Mouse (Mus musculus) hindbrain, embryonic 16.5 days (tissue): ENCODE data around the gene Slc22a12. TPM values are rescaled to one million over a fixed set of nuclear protein-coding genes. Genes with fewer than 3 reads are reported as not detected.

ENCODE experiments used
- ATAC-seq: fragments of 200-750 bp; cut with Nextera tagmentation; 2 replicates; pipeline ENCODE4 v1.8.0; 2017; ENCODE audit warnings: moderate TSS enrichment, moderate library complexity
- H3K27ac ChIP-seq: fragments of 300-500 bp; sonication (generic); 2 replicates; pipeline ENCODE4 v1.5.1; 2014; ENCODE audit warnings: low read depth, mild to moderate bottlenecking, control low read depth, low read length, moderate library complexity
- H3K27me3 ChIP-seq: fragments of 300-500 bp; sonication (generic); replicated peaks from 2 replicates; pipeline ENCODE4 v1.6.1; 2014; ENCODE audit warnings: low read length; ENCODE audit not compliant: control insufficient read depth, insufficient read depth
- H3K36me3 ChIP-seq: fragments of 300-500 bp; sonication (generic); 2 replicates; pipeline ENCODE4 v1.6.1; 2014; ENCODE audit warnings: mild to moderate bottlenecking, low read length, moderate library complexity, mixed read lengths; ENCODE audit not compliant: control insufficient read depth, insufficient read depth
- H3K4me1 ChIP-seq: fragments of 300-500 bp; sonication (generic); 2 replicates; pipeline ENCODE4 v1.6.1; 2014; ENCODE audit warnings: low read depth, low read length; ENCODE audit not compliant: control insufficient read depth, insufficient read depth
- H3K4me2 ChIP-seq: fragments of 300-500 bp; sonication (generic); 2 replicates; pipeline ENCODE4 v1.6.1; 2014; ENCODE audit warnings: mild to moderate bottlenecking, low read length, control low read depth, moderate library complexity
- H3K4me3 ChIP-seq: fragments of 300-500 bp; sonication (generic); 2 replicates; pipeline ENCODE4 v1.5.1; 2014; ENCODE audit warnings: mild to moderate bottlenecking, low read length, control low read depth, moderate library complexity
- H3K9ac ChIP-seq: fragments of 300-500 bp; sonication (generic); 2 replicates; pipeline ENCODE4 v1.6.1; 2014; ENCODE audit warnings: low read depth, mild to moderate bottlenecking, control low read depth, low read length, moderate library complexity
- H3K9me3 ChIP-seq: fragments of 300-500 bp; sonication (generic); 2 replicates; pipeline ENCODE4 v1.6.1; 2014; ENCODE audit warnings: mild to moderate bottlenecking, low read length, moderate library complexity; ENCODE audit not compliant: control insufficient read depth
- WGBS: fragments of 180-500 bp; shearing (Covaris S2); extraction: QIAGEN DNeasy Blood & Tissue Kit; methylation state at CpG from one replicate; pipeline ENCODE4 v1.1.7; 2014; 5-methylcytosine and 5-hydroxymethylcytosine counted together
- polyA plus RNA-seq: library from polyadenylated mRNA; unstranded; fragments of >200 nt; fragmentation: Nextera tagmentation; extraction: Ambion mirVana; gene quantifications from 2 replicates; pipeline ENCODE4 v1.2.1, GENCODE M21; 2015

The Slc22a12 gene
- polyA plus RNA-seq, 1 experiment from 2014 or later, result not detected

DNA sequence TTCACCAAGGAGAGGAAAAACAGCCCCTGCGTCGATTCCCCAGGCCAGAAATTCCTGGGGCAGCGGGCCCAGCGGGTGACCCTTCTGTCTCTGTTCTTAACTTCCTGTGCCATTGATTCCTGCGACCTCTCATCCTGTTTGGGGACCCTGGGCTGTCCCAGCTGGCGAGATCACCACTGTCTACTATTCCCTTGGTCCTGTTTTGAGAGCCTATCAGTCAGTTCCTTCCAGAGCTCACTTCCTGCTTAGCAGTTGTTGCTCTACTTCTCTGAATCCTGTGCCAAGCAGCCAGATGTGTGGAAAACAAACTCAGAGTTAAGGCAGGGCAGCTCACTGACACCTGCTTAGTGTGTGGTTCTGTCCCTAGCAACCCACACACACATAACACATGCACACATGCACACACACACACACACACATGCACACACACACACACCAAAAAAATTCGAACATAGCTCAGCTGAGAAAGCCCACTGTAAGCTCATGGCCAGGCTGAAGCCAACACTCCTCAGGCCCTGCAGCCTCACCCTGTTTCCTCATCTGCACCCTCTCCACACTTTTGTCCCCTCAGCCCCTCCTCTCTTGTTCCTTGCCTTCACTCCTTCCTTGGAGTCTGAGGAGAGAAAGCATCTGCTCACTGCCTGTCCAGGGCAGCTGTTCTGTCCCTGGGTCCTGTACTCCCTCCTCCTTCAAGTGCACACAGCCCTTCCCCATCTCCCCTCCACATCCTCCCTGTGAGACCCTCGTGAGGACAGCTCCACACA is 11.2 kb upstream of the Slc22a12 start:
- no peak overlapping the region for H3K9ac ChIP-seq
- H3K4me2 ChIP-seq, result no peak overlapping the region
- H3K27ac ChIP-seq, result no peak overlapping the region; the same call in 1 of the 2 replicates
- H3K9me3 ChIP-seq, result no peaks in the 10 kb centered on the region
- H3K4me3 ChIP-seq, result no peak overlapping the region
- H3K36me3 ChIP-seq, result no peaks in the 10 kb centered on the region
- H3K4me1 ChIP-seq, result peaks cover 3% of the 10 kb centered on the region
- 34% methylated on average over 8 of the region's 8 CpGs for WGBS
- H3K27me3 ChIP-seq, result no peaks in the 10 kb centered on the region
- ATAC-seq, result no peak

DNA sequence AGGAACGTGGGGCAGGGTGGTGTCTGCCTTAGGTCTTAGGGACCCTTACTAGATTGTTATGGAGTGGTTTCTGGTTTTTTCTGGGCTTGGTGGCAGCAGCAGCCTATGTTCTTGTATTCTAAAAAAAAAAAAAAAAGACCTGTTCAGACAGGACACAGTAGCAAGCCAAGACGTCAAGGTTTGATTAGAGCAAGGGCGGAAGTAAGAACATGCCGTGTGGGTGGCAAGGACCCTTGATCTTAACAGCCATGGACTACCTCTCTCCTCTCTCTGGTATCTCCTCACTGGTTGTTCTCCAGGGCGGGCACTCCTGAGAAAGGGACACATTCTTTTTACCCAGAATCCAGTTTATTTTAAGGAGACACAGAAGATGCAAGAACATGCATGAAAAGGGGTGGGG is 10.3 kb upstream of the Slc22a12 start:
- Histone ChIP-seq H3K9me3 (no peaks in the 10 kb centered on the region), H3K36me3 (no peaks in the 10 kb centered on the region), H3K4me3 (no peak overlapping the region), H3K9ac (no peak overlapping the region), H3K4me2 (no peak overlapping the region), H3K4me1 (peaks cover 7% of the 10 kb centered on the region), H3K27me3 (no peaks in the 10 kb centered on the region), H3K27ac (no peak overlapping the region)
- ATAC-seq, result no peak
- WGBS, result 81% methylated on average over 5 of the region's 5 CpGs

DNA sequence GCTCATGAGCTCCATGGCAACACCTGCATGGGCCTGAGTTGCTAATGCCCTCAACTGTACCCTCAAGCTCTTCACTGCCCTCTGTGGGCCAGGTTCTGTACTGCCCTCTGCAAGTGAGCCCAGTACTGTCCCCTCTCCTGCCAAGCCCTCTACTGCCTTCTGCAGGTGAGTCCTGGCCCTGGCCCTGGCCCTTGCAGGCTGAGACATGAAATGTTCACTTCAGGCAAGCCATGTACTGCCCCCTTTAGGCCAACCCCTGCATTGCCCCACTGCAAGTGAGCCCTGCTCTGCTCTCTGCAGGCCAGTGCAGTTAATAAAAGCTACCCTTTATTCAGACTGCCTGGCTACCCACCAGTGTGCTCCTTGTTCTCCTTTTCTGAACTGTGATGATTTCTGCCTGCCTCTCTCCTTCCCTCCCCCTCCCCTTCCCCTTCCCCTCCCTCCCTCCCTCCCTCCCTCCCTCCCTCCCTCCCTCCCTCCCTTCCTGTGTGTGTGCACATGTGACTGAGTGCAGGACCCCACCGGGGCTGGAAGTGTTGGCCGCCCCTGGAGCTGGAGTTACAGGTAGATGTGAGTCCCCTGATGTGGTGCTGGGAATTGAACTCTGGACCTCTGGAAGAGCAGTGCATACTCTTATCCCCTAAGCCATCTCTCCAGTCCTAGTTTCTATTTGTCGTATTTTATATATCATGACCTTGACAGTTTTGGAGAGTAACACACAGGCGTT is 9.6 kb upstream of the Slc22a12 start:
- peak; percentile 46; the same call in 1 of the 2 replicates for ATAC-seq
- no peak overlapping the region for H3K4me3 ChIP-seq
- 88% methylated on average over 4 of the region's 4 CpGs for WGBS
- no peaks in the 10 kb centered on the region for H3K36me3 ChIP-seq
- H3K27ac ChIP-seq, result no peak overlapping the region
- no peaks in the 10 kb centered on the region for H3K27me3 ChIP-seq
- H3K9ac ChIP-seq, result no peak overlapping the region
- no peaks in the 10 kb centered on the region for H3K9me3 ChIP-seq
- H3K4me1 ChIP-seq, result peaks cover 8% of the 10 kb centered on the region
- H3K4me2 ChIP-seq, result no peak overlapping the region

DNA sequence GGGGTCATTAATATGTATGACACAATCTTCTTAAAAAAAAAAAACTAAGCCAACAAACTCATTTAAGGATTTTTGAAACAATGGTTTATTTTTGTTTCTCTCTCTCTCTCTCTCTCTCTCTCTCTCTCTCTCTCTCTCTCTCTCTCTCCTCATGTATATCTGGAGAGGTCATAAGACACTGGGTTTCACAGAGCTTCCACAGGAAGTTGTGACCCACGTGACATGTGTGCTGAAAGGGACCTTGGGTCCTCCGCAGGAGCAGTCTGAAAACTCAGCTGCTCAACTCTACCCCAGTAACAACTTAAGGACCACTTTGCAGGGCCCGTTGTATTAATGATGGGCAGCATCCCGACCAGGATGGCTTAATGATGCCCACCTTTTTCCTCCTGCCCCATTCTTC is 8.4 kb upstream of the Slc22a12 start:
- no peak for ATAC-seq
- H3K36me3 ChIP-seq, result no peaks in the 10 kb centered on the region
- no peaks in the 10 kb centered on the region for H3K27me3 ChIP-seq
- no peak overlapping the region for H3K9ac ChIP-seq
- no peak overlapping the region for H3K4me2 ChIP-seq
- WGBS, result 86% methylated on average over 4 of the region's 4 CpGs
- H3K4me3 ChIP-seq, result no peak overlapping the region
- no peak overlapping the region for H3K27ac ChIP-seq
- H3K9me3 ChIP-seq, result no peaks in the 10 kb centered on the region
- H3K4me1 ChIP-seq, result peaks cover 8% of the 10 kb centered on the region

DNA sequence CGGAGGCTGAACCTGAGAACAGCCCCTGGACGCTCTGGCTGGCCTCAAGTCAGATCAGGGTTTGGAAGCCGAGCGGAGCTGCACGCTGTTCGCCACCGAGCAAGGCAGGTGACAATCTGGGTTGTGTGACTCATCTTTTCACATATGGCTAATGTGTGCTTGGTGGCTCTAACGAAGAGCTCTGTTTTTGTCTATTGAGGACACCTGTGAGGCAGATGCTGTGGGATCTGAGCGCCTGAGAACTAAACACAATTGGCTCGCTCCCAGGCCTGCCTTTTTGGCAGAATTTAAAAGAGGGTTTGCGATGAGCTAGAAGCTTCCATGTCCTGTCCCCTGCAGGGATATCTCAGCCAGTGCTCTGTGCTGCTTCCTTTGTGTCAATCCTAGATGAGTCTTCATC is 6.7 kb upstream of the Slc22a12 start:
- Histone ChIP-seq H3K27me3 (no peaks in the 10 kb centered on the region), H3K27ac (no peak overlapping the region; the same call in 1 of the 2 replicates), H3K4me2 (no peak overlapping the region), H3K36me3 (no peaks in the 10 kb centered on the region), H3K9ac (no peak overlapping the region), H3K4me1 (peaks cover 8% of the 10 kb centered on the region), H3K9me3 (no peaks in the 10 kb centered on the region), H3K4me3 (no peak overlapping the region)
- ATAC-seq, result no peak
- 66% methylated on average over 11 of the region's 11 CpGs for WGBS

DNA sequence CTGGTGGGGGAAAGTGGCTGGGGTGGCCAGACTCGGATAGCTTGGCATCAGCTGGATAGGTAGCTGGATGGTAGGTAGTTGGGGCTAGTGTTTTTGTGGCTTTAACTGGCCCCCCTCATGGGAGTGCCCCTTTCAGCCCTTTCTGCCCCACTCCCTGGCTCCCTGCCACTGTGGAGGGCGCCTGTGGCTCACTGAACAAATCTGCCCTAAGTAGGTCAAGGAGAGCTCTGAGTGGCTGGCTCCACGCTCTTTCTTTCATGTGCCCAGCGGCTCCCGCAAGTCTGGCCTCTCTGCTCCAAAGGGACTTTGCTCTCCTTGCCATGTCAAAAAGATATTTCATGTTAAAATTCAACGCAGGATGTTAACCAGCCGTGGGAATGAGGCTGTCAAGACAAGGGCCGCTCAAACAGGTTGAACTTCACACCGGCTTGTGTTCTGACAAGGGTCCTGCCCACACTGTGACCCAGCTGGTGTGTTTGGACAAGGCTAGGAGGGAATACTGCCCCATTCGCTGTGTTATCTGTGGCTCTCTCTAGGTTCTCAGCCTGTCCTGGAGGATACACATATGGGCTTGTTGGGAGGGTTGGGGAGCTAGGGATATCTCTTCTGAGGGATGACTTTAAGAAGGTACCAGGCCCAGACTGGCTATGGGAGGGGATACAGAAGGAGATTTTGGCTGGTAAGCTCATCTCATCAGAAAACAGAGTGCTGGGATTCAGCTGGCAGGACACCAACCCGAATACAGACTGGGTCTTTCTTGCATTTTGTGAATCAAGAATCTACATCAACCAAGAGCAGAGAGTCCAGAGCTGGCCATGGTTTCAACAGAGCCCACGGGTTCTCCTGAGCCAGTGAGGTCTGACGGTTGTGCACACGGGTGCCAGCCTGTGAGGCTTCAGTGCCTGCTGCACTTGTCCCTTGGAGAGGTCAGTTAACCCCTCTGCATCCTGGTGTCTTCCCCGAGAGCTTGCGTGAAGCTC is 5.9 kb upstream of the Slc22a12 start:
- no peak overlapping the region for H3K4me2 ChIP-seq
- H3K4me1 ChIP-seq, result peaks cover 8% of the 10 kb centered on the region
- H3K4me3 ChIP-seq, result no peak overlapping the region
- H3K27me3 ChIP-seq, result no peaks in the 10 kb centered on the region
- H3K27ac ChIP-seq, result peak overlapping the region; percentile 14; the same call in 1 of the 2 replicates
- H3K36me3 ChIP-seq, result no peaks in the 10 kb centered on the region
- ATAC-seq, result peak; percentile 31
- H3K9ac ChIP-seq, result no peak overlapping the region
- no peaks in the 10 kb centered on the region for H3K9me3 ChIP-seq
- 64% methylated on average over 16 of the region's 16 CpGs for WGBS

DNA sequence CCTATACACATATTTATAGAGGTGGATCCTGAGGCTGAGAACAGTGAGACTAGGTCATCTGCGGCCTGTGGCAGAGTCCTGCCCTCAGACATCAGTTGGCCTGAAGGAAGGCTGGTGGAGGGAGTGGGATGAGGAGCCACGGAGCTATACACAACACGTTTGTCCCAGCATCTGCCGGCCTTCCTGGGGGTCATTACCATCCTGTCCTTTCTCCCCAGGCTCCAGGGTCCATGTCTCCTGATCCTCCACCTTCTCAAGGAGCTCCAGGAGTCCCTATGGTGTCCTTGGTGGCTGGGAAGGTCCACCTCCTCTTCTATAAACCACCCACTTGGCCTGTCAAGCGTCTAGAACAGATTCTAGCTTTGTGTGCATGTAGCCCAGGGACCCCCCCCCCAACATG is 5.0 kb upstream of the Slc22a12 start:
- Histone ChIP-seq H3K4me3 (no peak overlapping the region), H3K9ac (no peak overlapping the region), H3K36me3 (no peaks in the 10 kb centered on the region), H3K9me3 (no peaks in the 10 kb centered on the region), H3K27ac (peak overlapping the region; percentile 32; the same call in 1 of the 2 replicates), H3K4me2 (no peak overlapping the region), H3K4me1 (peaks cover 8% of the 10 kb centered on the region), H3K27me3 (no peaks in the 10 kb centered on the region)
- ATAC-seq, result no peak
- WGBS, result 86% methylated on average over 5 of the region's 5 CpGs

DNA sequence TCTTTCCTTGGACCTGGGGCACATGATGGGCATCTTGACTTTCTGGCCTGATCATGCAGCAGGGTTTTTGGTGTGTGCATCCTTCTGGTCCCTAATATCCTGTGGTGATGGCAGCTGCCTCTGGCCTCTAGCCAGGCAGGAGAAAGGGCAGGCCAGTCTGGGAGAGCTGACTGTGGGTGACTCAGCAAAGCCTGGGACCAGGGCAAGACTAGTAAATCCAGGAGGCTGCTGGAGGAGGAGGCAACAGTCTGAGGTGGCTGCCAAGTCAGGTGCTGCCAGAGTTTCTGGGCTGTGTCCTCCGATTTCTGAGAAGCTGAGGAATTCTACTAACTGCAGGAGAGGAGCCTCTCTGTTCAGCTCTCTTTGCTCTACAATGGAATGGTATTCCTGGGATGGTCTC is 3.3 kb upstream of the Slc22a12 start:
- H3K4me1 ChIP-seq, result peaks cover 8% of the 10 kb centered on the region
- no peaks in the 10 kb centered on the region for H3K36me3 ChIP-seq
- WGBS, result 89% methylated on average over 1 of the region's 1 CpGs
- no peak for ATAC-seq
- H3K4me2 ChIP-seq, result no peak overlapping the region
- no peaks in the 10 kb centered on the region for H3K27me3 ChIP-seq
- no peak overlapping the region for H3K27ac ChIP-seq
- no peaks in the 10 kb centered on the region for H3K9me3 ChIP-seq
- no peak overlapping the region for H3K9ac ChIP-seq
- H3K4me3 ChIP-seq, result no peak overlapping the region
